Comparison of ENCODE assay signal across 8 mouse cellular contexts in the genomic region with DNA sequence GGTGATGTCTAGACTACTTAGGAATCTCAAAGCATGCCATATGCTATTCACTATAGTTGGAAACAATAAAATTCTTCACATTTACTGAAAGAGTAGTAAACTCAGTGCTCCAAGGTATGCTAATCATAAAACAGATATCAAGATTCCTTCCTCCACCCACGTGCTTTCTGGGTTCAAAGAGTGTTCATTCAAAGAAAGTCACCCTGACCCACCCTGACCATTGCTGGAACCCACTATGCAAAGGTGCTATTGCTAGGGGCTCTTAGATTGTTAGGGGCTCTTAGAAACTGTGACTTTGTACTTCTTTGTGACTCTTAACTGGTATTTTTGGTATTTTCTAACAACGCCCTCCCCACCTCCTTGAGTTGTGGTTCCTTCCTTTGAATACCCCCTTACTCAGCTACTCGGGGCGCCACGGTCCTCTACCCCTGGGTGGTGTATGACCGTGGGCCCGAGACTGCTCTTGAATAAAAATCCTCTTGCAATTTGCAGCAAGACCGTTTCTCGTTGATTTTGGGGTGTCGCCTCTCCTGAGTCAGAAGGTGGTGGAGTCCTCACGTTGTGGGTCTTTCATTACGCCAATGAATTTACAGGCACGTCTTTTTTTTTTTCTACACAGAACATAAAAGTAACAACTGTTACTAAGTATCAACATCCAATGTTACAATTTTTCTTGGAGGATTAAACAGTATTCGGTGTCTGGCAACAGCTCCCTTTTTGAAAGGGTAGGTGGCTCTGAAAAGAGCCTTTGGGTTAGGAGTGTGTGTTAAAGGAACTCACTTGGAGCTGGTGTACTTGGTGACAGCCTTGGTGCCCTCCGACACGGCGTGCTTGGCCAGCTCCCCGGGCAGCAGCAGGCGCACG. TPM values are rescaled to one million over a fixed set of nuclear protein-coding genes. Genes with fewer than 3 reads are reported as not detected.
DNase-seq lines count a peak whose midpoint lies in the region; ATAC-seq and TF ChIP-seq lines count a peak whose summit lies in the region.
"Not testable (repeated sequence)": the region's sequence is repeated elsewhere in the genome, so short reads cannot be mapped to it uniquely, and the experiment has no call there.

No protein-coding gene starts in this region.

- TF ChIP-seq POLR2A in ES-Bruce4 (IDR thresholded peaks at IDR 0.05; ENCODE audit: insufficient read depth, low read length): not testable (repeated sequence)

- TF ChIP-seq EP300 in ES-Bruce4 (IDR thresholded peaks at IDR 0.05; ENCODE audit: insufficient read depth, low read depth, low read length); lung, postnatal 0 days (IDR thresholded peaks at IDR 0.05): not testable (repeated sequence)

- DNase-seq in embryonic facial prominence, embryonic 11.5 days (ENCODE audit: low spot score): not testable (repeated sequence)
- DNase-seq in heart, adult 11 months: peak; percentile 88
- DNase-seq in lung, postnatal 0 days (ENCODE audit: low spot score): peak; percentile 12
- peak; percentile 44 for DNase-seq in thymus, postnatal 14 days

- H3K36me3 ChIP-seq in ES-Bruce4 (ENCODE audit: control insufficient read depth, insufficient read depth, low read length, poor library complexity, severe bottlenecking); embryonic facial prominence, embryonic 11.5 days (replicated peaks; ENCODE audit: control insufficient read depth, insufficient read depth, low read depth, low read length); hindbrain, embryonic 16.5 days (ENCODE audit: control insufficient read depth, insufficient read depth, low read length); limb, embryonic 12.5 days; lung, postnatal 0 days (ENCODE audit: insufficient read depth, low read length); neural tube, embryonic 14.5 days (ENCODE audit: control insufficient read depth, insufficient read depth, low read length): not testable (repeated sequence)

- ATAC-seq in embryonic facial prominence, embryonic 11.5 days (replicated peaks; ENCODE audit: insufficient number of reproducible peaks, low FRiP score, low TSS enrichment, low read depth); hindbrain, embryonic 16.5 days; limb, embryonic 12.5 days (ENCODE audit: insufficient number of reproducible peaks, insufficient read depth, low FRiP score, low TSS enrichment, low read depth); lung, postnatal 0 days; neural tube, embryonic 14.5 days (ENCODE audit: low read depth): not testable (repeated sequence)

- H3K4me2 ChIP-seq in embryonic facial prominence, embryonic 11.5 days (ENCODE audit: low read depth, low read length): peak overlapping the region; percentile 71
- peak overlapping the region; percentile 53 for H3K4me2 ChIP-seq in hindbrain, embryonic 16.5 days (ENCODE audit: low read length)
- H3K4me2 ChIP-seq in limb, embryonic 12.5 days: peak overlapping the region; percentile 75
- H3K4me2 ChIP-seq in lung, postnatal 0 days (replicated peaks; ENCODE audit: low read depth, low read length): peak overlapping the region; percentile 64
- peak overlapping the region; percentile 73 for H3K4me2 ChIP-seq in neural tube, embryonic 14.5 days (ENCODE audit: low read depth, low read length)

- H3K27ac ChIP-seq in ES-Bruce4 (ENCODE audit: insufficient read depth, low read length): peak overlapping the region; percentile 97
- peak overlapping the region; percentile 95 for H3K27ac ChIP-seq in embryonic facial prominence, embryonic 11.5 days (replicated peaks; ENCODE audit: low read depth, low read length)
- peak overlapping the region; percentile 75 for H3K27ac ChIP-seq in hindbrain, embryonic 16.5 days (ENCODE audit: low read depth, low read length)
- H3K27ac ChIP-seq in limb, embryonic 12.5 days: peak overlapping the region; percentile 97
- peak overlapping the region; percentile 39; the same call in 1 of the 2 replicates for H3K27ac ChIP-seq in lung, postnatal 0 days (ENCODE audit: low read length)
- H3K27ac ChIP-seq in neural tube, embryonic 14.5 days (ENCODE audit: low read depth, low read length): peak overlapping the region; percentile 2; the same call in 1 of the 2 replicates

- WGBS in embryonic facial prominence, embryonic 11.5 days: 11% methylated on average over 17 of the region's 20 CpGs
- WGBS in hindbrain, embryonic 16.5 days: 15% methylated on average over 14 of the region's 20 CpGs
- 8% methylated on average over 20 of the region's 20 CpGs for WGBS in limb, embryonic 12.5 days
- 7% methylated on average over 14 of the region's 20 CpGs for WGBS in lung, postnatal 0 days
- WGBS in neural tube, embryonic 14.5 days: 9% methylated on average over 18 of the region's 20 CpGs

- not testable (repeated sequence) for TF ChIP-seq CTCF in ES-Bruce4 (IDR thresholded peaks at IDR 0.05; ENCODE audit: low read depth, low read length); lung, postnatal 0 days (IDR thresholded peaks at IDR 0.05)

- not testable (repeated sequence) for H3K27me3 ChIP-seq in ES-Bruce4 (ENCODE audit: control insufficient read depth, insufficient read depth, low read length, poor library complexity, severe bottlenecking); embryonic facial prominence, embryonic 11.5 days (ENCODE audit: control insufficient read depth, insufficient read depth, low read length); hindbrain, embryonic 16.5 days (replicated peaks; ENCODE audit: control insufficient read depth, insufficient read depth, low read length); limb, embryonic 12.5 days; lung, postnatal 0 days (replicated peaks; ENCODE audit: insufficient read depth, low read length); neural tube, embryonic 14.5 days (ENCODE audit: control insufficient read depth, insufficient read depth, low read length)

- peak overlapping the region; percentile 72 for H3K4me3 ChIP-seq in ES-Bruce4 (ENCODE audit: low read depth, low read length)
- peak overlapping the region; percentile 46 for H3K4me3 ChIP-seq in embryonic facial prominence, embryonic 11.5 days (ENCODE audit: low read depth, low read length)
- H3K4me3 ChIP-seq in hindbrain, embryonic 16.5 days (ENCODE audit: low read length): peak overlapping the region; percentile 37
- peak overlapping the region; percentile 47 for H3K4me3 ChIP-seq in limb, embryonic 12.5 days (replicated peaks)
- H3K4me3 ChIP-seq in lung, postnatal 0 days (ENCODE audit: low read depth, low read length): peak overlapping the region; percentile 16; the same call in 1 of the 2 replicates
- H3K4me3 ChIP-seq in neural tube, embryonic 14.5 days (ENCODE audit: low read depth, low read length): peak overlapping the region; percentile 23

- not testable (repeated sequence) for H3K4me1 ChIP-seq in ES-Bruce4 (ENCODE audit: control insufficient read depth, insufficient read depth, low read length); embryonic facial prominence, embryonic 11.5 days (ENCODE audit: control insufficient read depth, insufficient read depth, low read length)
- H3K4me1 ChIP-seq in hindbrain, embryonic 16.5 days (ENCODE audit: control insufficient read depth, insufficient read depth, low read depth, low read length): peaks cover 26% of the 10 kb centered on the region
- peaks cover 14% of the 10 kb centered on the region for H3K4me1 ChIP-seq in limb, embryonic 12.5 days (replicated peaks)
- peaks cover 11% of the 10 kb centered on the region; the same call in 1 of the 2 replicates for H3K4me1 ChIP-seq in lung, postnatal 0 days (ENCODE audit: insufficient read depth, low read depth, low read length)
- peaks cover 38% of the 10 kb centered on the region for H3K4me1 ChIP-seq in neural tube, embryonic 14.5 days (ENCODE audit: control insufficient read depth, insufficient read depth, low read length)

- not testable (repeated sequence) for H3K9me3 ChIP-seq in ES-Bruce4 (replicated peaks; ENCODE audit: control insufficient read depth, insufficient read depth, low read length, poor library complexity, severe bottlenecking); embryonic facial prominence, embryonic 11.5 days (replicated peaks; ENCODE audit: control insufficient read depth, low read length); hindbrain, embryonic 16.5 days (ENCODE audit: control insufficient read depth, low read length); limb, embryonic 12.5 days; lung, postnatal 0 days (ENCODE audit: low read length); neural tube, embryonic 14.5 days (ENCODE audit: control insufficient read depth, low read length)

- peak overlapping the region; percentile 96 for H3K9ac ChIP-seq in ES-Bruce4 (ENCODE audit: low read depth, poor library complexity, severe bottlenecking)
- peak overlapping the region; percentile 68 for H3K9ac ChIP-seq in embryonic facial prominence, embryonic 11.5 days (replicated peaks; ENCODE audit: low read length)
- not testable (repeated sequence) for H3K9ac ChIP-seq in hindbrain, embryonic 16.5 days (ENCODE audit: low read depth, low read length)
- peak overlapping the region; percentile 84 for H3K9ac ChIP-seq in limb, embryonic 12.5 days (replicated peaks)
- peak overlapping the region; percentile 27; the same call in 1 of the 2 replicates for H3K9ac ChIP-seq in lung, postnatal 0 days (replicated peaks; ENCODE audit: low read depth)
- 0 out of 2 replicates have a peak overlapping the region, but pooled peaks have one; percentile 12 for H3K9ac ChIP-seq in neural tube, embryonic 14.5 days (replicated peaks; ENCODE audit: low read depth, low read length)

RNA-seq across cellular contexts. Expression of a gene that starts 0.7 kb away (rescaled TPM):
- 21.5 and 23.2 TPM in 2 replicates for polyA plus RNA-seq in ES-Bruce4 (2011; ENCODE audit: insufficient read depth, insufficient read length, low read depth, missing spikeins)
- polyA plus RNA-seq in embryonic facial prominence, embryonic 11.5 days (2014; fragmentation: Nextera tagmentation; extraction: Ambion mirVana): 4.1 and 4.9 TPM in 2 replicates
- 0.44 and 0.67 TPM in 2 replicates for polyA plus RNA-seq in hindbrain, embryonic 16.5 days (2015; fragmentation: Nextera tagmentation; extraction: Ambion mirVana)
- polyA plus RNA-seq in limb, embryonic 12.5 days (2016; fragmentation: Nextera tagmentation; extraction: Ambion mirVana): 12.5 and 21.2 TPM in 2 replicates
- 0.48 and 0.87 TPM in 2 replicates for polyA plus RNA-seq in lung, postnatal 0 days (2015; fragmentation: Nextera tagmentation; extraction: Ambion mirVana)
- 0.94 TPM in 1 of 2 replicates, not detected in the other for polyA plus RNA-seq in neural tube, embryonic 14.5 days (2014; fragmentation: Nextera tagmentation; extraction: Ambion mirVana)

RNA-seq across cellular contexts. Expression of a gene that starts 0.9 kb away (rescaled TPM):
- polyA plus RNA-seq in ES-Bruce4 (2011; ENCODE audit: insufficient read depth, insufficient read length, low read depth, missing spikeins): 2.0 TPM in 1 of 2 replicates, not detected in the other
- 2.1 and 3.8 TPM in 2 replicates for polyA plus RNA-seq in embryonic facial prominence, embryonic 11.5 days (2014; fragmentation: Nextera tagmentation; extraction: Ambion mirVana)
- 0.57 and 1.3 TPM in 2 replicates for polyA plus RNA-seq in hindbrain, embryonic 16.5 days (2015; fragmentation: Nextera tagmentation; extraction: Ambion mirVana)
- 1.9 and 2.7 TPM in 2 replicates for polyA plus RNA-seq in limb, embryonic 12.5 days (2016; fragmentation: Nextera tagmentation; extraction: Ambion mirVana)
- 0.49 and 0.57 TPM in 2 replicates for polyA plus RNA-seq in lung, postnatal 0 days (2015; fragmentation: Nextera tagmentation; extraction: Ambion mirVana)
- polyA plus RNA-seq in neural tube, embryonic 14.5 days (2014; fragmentation: Nextera tagmentation; extraction: Ambion mirVana): 1.1 TPM in 1 of 2 replicates, not detected in the other

RNA-seq across cellular contexts. Expression of a gene that starts 2.1 kb away (rescaled TPM):
- polyA plus RNA-seq in ES-Bruce4 (2011; ENCODE audit: insufficient read depth, insufficient read length, low read depth, missing spikeins): 13.4 and 16.7 TPM in 2 replicates
- 8.4 and 8.6 TPM in 2 replicates for polyA plus RNA-seq in embryonic facial prominence, embryonic 11.5 days (2014; fragmentation: Nextera tagmentation; extraction: Ambion mirVana)
- polyA plus RNA-seq in hindbrain, embryonic 16.5 days (2015; fragmentation: Nextera tagmentation; extraction: Ambion mirVana): 0.79 and 1.4 TPM in 2 replicates
- polyA plus RNA-seq in limb, embryonic 12.5 days (2016; fragmentation: Nextera tagmentation; extraction: Ambion mirVana): 16.5 and 25.4 TPM in 2 replicates
- polyA plus RNA-seq in lung, postnatal 0 days (2015; fragmentation: Nextera tagmentation; extraction: Ambion mirVana): 1.3 and 1.9 TPM in 2 replicates
- polyA plus RNA-seq in neural tube, embryonic 14.5 days (2014; fragmentation: Nextera tagmentation; extraction: Ambion mirVana): 0.75 and 1.1 TPM in 2 replicates

RNA-seq across cellular contexts. Expression of a gene that starts 2.2 kb away (rescaled TPM):
- polyA plus RNA-seq in ES-Bruce4 (2011; ENCODE audit: insufficient read depth, insufficient read length, low read depth, missing spikeins): 5.0 and 8.2 TPM in 2 replicates
- polyA plus RNA-seq in embryonic facial prominence, embryonic 11.5 days (2014; fragmentation: Nextera tagmentation; extraction: Ambion mirVana): 78.4 and 99.4 TPM in 2 replicates
- polyA plus RNA-seq in hindbrain, embryonic 16.5 days (2015; fragmentation: Nextera tagmentation; extraction: Ambion mirVana): 9.4 and 14.5 TPM in 2 replicates
- polyA plus RNA-seq in limb, embryonic 12.5 days (2016; fragmentation: Nextera tagmentation; extraction: Ambion mirVana): 153 and 213 TPM in 2 replicates
- polyA plus RNA-seq in lung, postnatal 0 days (2015; fragmentation: Nextera tagmentation; extraction: Ambion mirVana): 7.1 and 7.9 TPM in 2 replicates
- polyA plus RNA-seq in neural tube, embryonic 14.5 days (2014; fragmentation: Nextera tagmentation; extraction: Ambion mirVana): 11.7 and 12.9 TPM in 2 replicates

RNA-seq across cellular contexts. Expression of a gene that starts 2.3 kb away (rescaled TPM):
- 3.2 and 4.7 TPM in 2 replicates for polyA plus RNA-seq in ES-Bruce4 (2011; ENCODE audit: insufficient read depth, insufficient read length, low read depth, missing spikeins)
- polyA plus RNA-seq in embryonic facial prominence, embryonic 11.5 days (2014; fragmentation: Nextera tagmentation; extraction: Ambion mirVana): 10.2 and 11.3 TPM in 2 replicates
- polyA plus RNA-seq in hindbrain, embryonic 16.5 days (2015; fragmentation: Nextera tagmentation; extraction: Ambion mirVana): 0.85 and 1.3 TPM in 2 replicates
- polyA plus RNA-seq in limb, embryonic 12.5 days (2016; fragmentation: Nextera tagmentation; extraction: Ambion mirVana): 9.5 and 11.3 TPM in 2 replicates
- polyA plus RNA-seq in lung, postnatal 0 days (2015; fragmentation: Nextera tagmentation; extraction: Ambion mirVana): 0.62 and 1.3 TPM in 2 replicates
- 0.50 and 1.1 TPM in 2 replicates for polyA plus RNA-seq in neural tube, embryonic 14.5 days (2014; fragmentation: Nextera tagmentation; extraction: Ambion mirVana)

Comparison
In these comparisons a context has a peak if more than half of its experiments do, and no peak if none do; other contexts are left out.
1. H3K27ac ChIP-seq: peak in every context shown above with its lines; median percentile 97 in ES-Bruce4; 97 in limb, embryonic 12.5 days; 95 in embryonic facial prominence, embryonic 11.5 days; 75 in hindbrain, embryonic 16.5 days; 39 in lung, postnatal 0 days; 2 in neural tube, embryonic 14.5 days.
2. H3K4me3 ChIP-seq: peak in every context shown above with its lines; median percentile 72 in ES-Bruce4; 47 in limb, embryonic 12.5 days; 46 in embryonic facial prominence, embryonic 11.5 days; 37 in hindbrain, embryonic 16.5 days; 23 in neural tube, embryonic 14.5 days; 16 in lung, postnatal 0 days.